Mouse (Mus musculus): ENCODE results near the gene Ppp1r2. TPM values are rescaled to one million over a fixed set of nuclear protein-coding genes. Genes with fewer than 3 reads are reported as not detected.

Ppp1r2 gene
- polyA plus RNA-seq, 1 experiment = 45.4 TPM

- peak overlapping the region; percentile 68 for H3K27ac ChIP-seq (ENCODE audit: insufficient read depth, low read depth, low read length)
- TF ChIP-seq POLR2A (IDR thresholded peaks at IDR 0.05; ENCODE audit: borderline replicate concordance, low read depth, low read length) = no peak
- no peak for TF ChIP-seq CTCF (IDR thresholded peaks at IDR 0.05; ENCODE audit: low read depth, low read length)
- H3K4me3 ChIP-seq (ENCODE audit: insufficient read depth, low read length) = peak overlapping the region; percentile 54
- peaks cover 22% of the 10 kb centered on the region for H3K4me1 ChIP-seq (ENCODE audit: control insufficient read depth, insufficient read depth, low read length)
Measured at GRCm38 (mm10) chr16:31235457-31236310, 39.4 kb downstream of the Ppp1r2 start.

GRCm38 (mm10) chr16:31234808-31235456, 40.1 kb downstream of the Ppp1r2 start:
- peaks cover 22% of the 10 kb centered on the region for H3K4me1 ChIP-seq (ENCODE audit: control insufficient read depth, insufficient read depth, low read length)
- TF ChIP-seq CTCF (IDR thresholded peaks at IDR 0.05; ENCODE audit: low read depth, low read length) = no peak
- no peak for TF ChIP-seq POLR2A (IDR thresholded peaks at IDR 0.05; ENCODE audit: borderline replicate concordance, low read depth, low read length)
- H3K4me3 ChIP-seq (ENCODE audit: insufficient read depth, low read length) = peak overlapping the region; percentile 54
- peak overlapping the region; percentile 68 for H3K27ac ChIP-seq (ENCODE audit: insufficient read depth, low read depth, low read length)

DNA sequence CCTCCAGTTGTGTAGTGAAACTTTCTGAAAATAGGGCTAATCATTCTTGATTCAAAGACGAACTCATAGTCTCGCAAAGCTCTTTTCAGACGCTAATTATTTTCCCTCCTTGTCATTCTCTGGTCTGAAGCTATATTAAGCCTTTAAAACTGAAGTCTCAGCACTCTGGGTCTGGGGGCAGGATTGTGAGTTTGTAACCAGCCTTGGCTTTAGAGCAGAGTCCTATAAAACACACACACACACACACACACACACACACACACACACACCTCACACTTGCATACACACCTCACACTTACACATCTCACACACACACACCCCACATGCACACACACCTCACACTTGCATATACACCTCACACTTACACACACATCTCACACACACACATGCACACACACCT, 40.7 kb downstream of the Ppp1r2 start:
- Histone ChIP-seq H3K27ac (ENCODE audit: insufficient read depth, low read depth, low read length) (peak overlapping the region; percentile 68), H3K4me1 (ENCODE audit: control insufficient read depth, insufficient read depth, low read length) (peaks cover 22% of the 10 kb centered on the region), H3K4me3 (ENCODE audit: insufficient read depth, low read length) (peak overlapping the region; percentile 26)
- TF ChIP-seq POLR2A (IDR thresholded peaks at IDR 0.05; ENCODE audit: borderline replicate concordance, low read depth, low read length) = no peak
- no peak for TF ChIP-seq CTCF (IDR thresholded peaks at IDR 0.05; ENCODE audit: low read depth, low read length)

DNA sequence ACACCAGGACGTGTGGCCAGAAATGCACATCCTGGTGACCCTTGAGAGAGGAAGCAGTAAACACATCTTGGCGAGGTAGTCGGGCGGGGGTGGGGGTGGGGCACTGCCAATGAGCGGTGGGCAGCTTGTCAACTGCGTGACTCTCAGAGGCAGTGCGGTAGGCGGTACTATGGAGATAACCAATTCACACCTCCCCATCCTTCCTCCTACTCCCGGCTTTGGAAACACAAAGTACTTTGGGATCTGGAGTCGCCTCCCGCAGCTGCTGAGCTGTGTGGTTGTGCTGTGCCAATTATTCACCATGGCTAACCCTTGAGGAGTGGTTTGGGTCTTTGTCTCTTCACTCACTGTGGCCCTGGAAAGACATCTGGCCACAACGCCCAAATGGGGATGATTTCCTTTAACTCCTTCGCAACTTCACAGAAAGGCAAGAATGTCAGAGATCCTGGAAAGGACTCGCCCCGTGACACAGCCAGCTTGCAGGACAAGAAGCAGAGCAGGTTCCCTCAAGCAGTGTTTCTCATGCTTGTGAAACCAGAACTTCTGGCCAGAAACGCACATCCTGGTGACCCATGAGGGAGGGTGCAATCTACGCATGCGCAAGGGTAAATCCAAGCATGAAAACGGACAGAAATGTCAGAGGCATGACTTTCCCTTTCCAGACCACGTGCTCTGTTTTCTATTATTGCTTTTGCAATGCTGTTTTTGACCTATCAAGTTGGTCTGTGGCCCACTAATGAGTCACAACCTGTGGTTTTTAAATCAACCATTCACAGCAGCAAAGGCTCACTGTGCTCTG, 41.3 kb downstream of the Ppp1r2 start:
- Histone ChIP-seq H3K27ac (ENCODE audit: insufficient read depth, low read depth, low read length) (peak overlapping the region; percentile 90), H3K4me3 (ENCODE audit: insufficient read depth, low read length) (peak overlapping the region; percentile 53), H3K4me1 (ENCODE audit: control insufficient read depth, insufficient read depth, low read length) (peaks cover 22% of the 10 kb centered on the region)
- TF ChIP-seq POLR2A (IDR thresholded peaks at IDR 0.05; ENCODE audit: borderline replicate concordance, low read depth, low read length) (no peak), CTCF (IDR thresholded peaks at IDR 0.05; ENCODE audit: low read depth, low read length) (no peak)

- TF ChIP-seq CTCF (IDR thresholded peaks at IDR 0.05; ENCODE audit: low read depth, low read length) = no peak
- no peak for TF ChIP-seq POLR2A (IDR thresholded peaks at IDR 0.05; ENCODE audit: borderline replicate concordance, low read depth, low read length)
- peak overlapping the region; percentile 90 for H3K27ac ChIP-seq (ENCODE audit: insufficient read depth, low read depth, low read length)
- peak overlapping the region; percentile 53 for H3K4me3 ChIP-seq (ENCODE audit: insufficient read depth, low read length)
- peaks cover 22% of the 10 kb centered on the region for H3K4me1 ChIP-seq (ENCODE audit: control insufficient read depth, insufficient read depth, low read length)
Measured at GRCm38 (mm10) chr16:31233167-31233498, 41.9 kb downstream of the Ppp1r2 start.

DNA sequence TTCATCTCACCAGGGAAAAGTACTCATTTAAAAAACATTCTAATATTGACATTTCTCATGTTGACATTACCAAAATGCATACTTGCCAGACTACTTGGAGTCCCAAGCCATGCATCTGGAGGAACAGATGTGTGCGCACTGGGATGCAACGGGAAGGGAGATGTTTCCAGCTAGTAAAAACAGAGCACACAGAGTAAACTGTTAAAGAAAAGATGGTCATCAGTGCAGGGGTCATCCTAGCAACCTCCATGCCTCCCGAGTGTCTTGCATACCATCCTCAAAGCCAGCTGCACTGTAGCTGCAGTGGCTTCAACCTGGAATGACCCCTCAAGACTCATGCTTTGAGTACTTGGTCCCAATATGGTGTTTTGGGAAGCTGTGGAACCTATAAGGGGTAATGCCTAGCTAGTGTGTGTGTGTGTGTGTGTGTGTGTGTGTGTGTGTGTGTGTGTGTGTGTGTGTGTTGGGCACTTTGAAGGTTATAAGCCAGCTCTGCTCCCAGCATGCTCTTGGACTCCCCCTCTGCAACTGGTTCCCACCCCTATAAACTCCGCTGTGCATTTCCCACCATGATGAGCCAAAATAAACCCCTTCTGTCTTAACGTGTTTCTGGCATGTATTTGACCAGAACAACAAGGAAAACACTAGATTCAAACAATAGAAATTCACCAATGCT, 42.4 kb downstream of the Ppp1r2 start:
- TF ChIP-seq POLR2A (IDR thresholded peaks at IDR 0.05; ENCODE audit: borderline replicate concordance, low read depth, low read length) (no peak), CTCF (IDR thresholded peaks at IDR 0.05; ENCODE audit: low read depth, low read length) (no peak)
- peaks cover 22% of the 10 kb centered on the region for H3K4me1 ChIP-seq (ENCODE audit: control insufficient read depth, insufficient read depth, low read length)
- peak overlapping the region; percentile 53; the same call in 1 of the 2 replicates for H3K4me3 ChIP-seq (ENCODE audit: insufficient read depth, low read length)
- H3K27ac ChIP-seq (ENCODE audit: insufficient read depth, low read depth, low read length) = no peak overlapping the region

DNA sequence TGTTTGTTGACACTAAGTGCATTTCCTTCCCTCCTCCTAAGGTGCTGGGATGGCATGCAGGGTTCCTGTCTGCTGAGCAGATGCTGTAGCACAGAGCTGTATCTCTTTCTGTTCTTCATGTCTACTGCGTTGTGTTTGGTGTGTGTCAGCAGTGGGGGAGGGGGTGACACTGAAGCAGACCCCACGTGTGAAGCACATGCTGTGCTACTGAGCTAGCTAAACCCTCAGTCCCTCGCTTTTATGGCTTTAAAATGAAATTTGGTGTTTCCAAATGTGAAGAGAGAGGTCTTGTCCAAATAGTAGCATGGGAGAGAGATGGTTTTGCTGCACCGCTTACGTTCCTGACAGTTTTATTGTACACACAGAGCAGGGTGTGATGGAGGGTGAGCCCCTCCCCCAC, 43.5 kb downstream of the Ppp1r2 start:
- H3K4me3 ChIP-seq (ENCODE audit: insufficient read depth, low read length) = no peak overlapping the region
- TF ChIP-seq POLR2A (IDR thresholded peaks at IDR 0.05; ENCODE audit: borderline replicate concordance, low read depth, low read length) (no peak), CTCF (IDR thresholded peaks at IDR 0.05; ENCODE audit: low read depth, low read length) (no peak)
- H3K27ac ChIP-seq (ENCODE audit: insufficient read depth, low read depth, low read length) = no peak overlapping the region
- peaks cover 22% of the 10 kb centered on the region for H3K4me1 ChIP-seq (ENCODE audit: control insufficient read depth, insufficient read depth, low read length)

DNA sequence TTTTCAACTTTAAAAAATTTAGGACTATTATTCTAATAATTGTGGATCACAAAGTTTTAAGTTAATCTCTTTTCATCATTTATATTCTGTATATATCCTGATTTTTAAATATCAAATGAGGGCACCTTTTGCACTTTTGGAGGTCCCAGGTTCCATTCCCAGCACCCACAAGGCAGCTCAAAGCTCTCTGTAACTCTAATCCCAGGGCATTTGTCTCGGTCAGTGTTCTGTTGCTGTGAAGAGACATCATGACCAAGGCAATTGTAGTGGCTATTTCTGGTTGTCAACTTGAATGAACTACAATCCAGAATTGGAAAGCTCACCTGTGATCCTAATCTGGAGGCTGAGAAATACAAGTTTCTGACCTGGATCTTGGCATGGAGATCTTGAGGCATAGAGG, 47.3 kb downstream of the Ppp1r2 start:
- H3K27ac ChIP-seq (ENCODE audit: insufficient read depth, low read depth, low read length) = no peak overlapping the region
- TF ChIP-seq CTCF (IDR thresholded peaks at IDR 0.05; ENCODE audit: low read depth, low read length) (no peak), POLR2A (IDR thresholded peaks at IDR 0.05; ENCODE audit: borderline replicate concordance, low read depth, low read length) (no peak)
- no peak overlapping the region for H3K4me3 ChIP-seq (ENCODE audit: insufficient read depth, low read length)
- no peaks in the 10 kb centered on the region for H3K4me1 ChIP-seq (ENCODE audit: control insufficient read depth, insufficient read depth, low read length)

- no peak for TF ChIP-seq CTCF (IDR thresholded peaks at IDR 0.05; ENCODE audit: low read depth, low read length)
- no peak for TF ChIP-seq POLR2A (IDR thresholded peaks at IDR 0.05; ENCODE audit: borderline replicate concordance, low read depth, low read length)
- Histone ChIP-seq H3K27ac (ENCODE audit: insufficient read depth, low read depth, low read length) (no peak overlapping the region), H3K4me1 (ENCODE audit: control insufficient read depth, insufficient read depth, low read length) (peaks cover 1% of the 10 kb centered on the region)
Measured at GRCm38 (mm10) chr16:31215271-31215670, 59.8 kb downstream of the Ppp1r2 start.

More at GRCm38 (mm10) chr16:31215271-31215670, 59.8 kb downstream of the Ppp1r2 start:
- H3K4me3 ChIP-seq (ENCODE audit: insufficient read depth, low read length) = no peak overlapping the region
